Mouse (Mus musculus) embryonic facial prominence, embryonic 11.5 days (tissue): Measurements from ENCODE around the gene 9930104L06Rik. TPM values are rescaled to one million over a fixed set of nuclear protein-coding genes. Genes with fewer than 3 reads are reported as not detected.

Source experiments
- ATAC-seq: fragments of 200-750 bp; cut with Nextera tagmentation; replicated peaks from 2 replicates; pipeline ENCODE4 v1.8.0; 2017; ENCODE audit warnings: low read depth; ENCODE audit not compliant: insufficient number of reproducible peaks, low FRiP score, low TSS enrichment
- DNase-seq: peaks from one replicate; pipeline ENCODE4 v3.0.0-alpha.2; 2015; ENCODE audit warnings: low spot score
- H3K27ac ChIP-seq: fragments of 300-500 bp; sonication (generic); replicated peaks from 2 replicates; pipeline ENCODE4 v1.5.1; 2014; ENCODE audit warnings: mild to moderate bottlenecking, low read depth, low read length, control low read depth
- H3K27me3 ChIP-seq: fragments of 300-500 bp; sonication (generic); 2 replicates; pipeline ENCODE4 v1.6.1; 2014; ENCODE audit warnings: mild to moderate bottlenecking, low read length, moderate library complexity, mixed read lengths; ENCODE audit not compliant: control insufficient read depth, insufficient read depth
- H3K36me3 ChIP-seq: fragments of 300-500 bp; sonication (generic); replicated peaks from 2 replicates; pipeline ENCODE4 v1.6.1; 2014; ENCODE audit warnings: low read depth, mild to moderate bottlenecking, low read length, moderate library complexity, mixed read lengths; ENCODE audit not compliant: control insufficient read depth, insufficient read depth
- H3K4me1 ChIP-seq: fragments of 300-500 bp; sonication (generic); 2 replicates; pipeline ENCODE4 v1.6.1; 2014; ENCODE audit warnings: low read length, mixed read lengths; ENCODE audit not compliant: control insufficient read depth, insufficient read depth
- H3K4me2 ChIP-seq: fragments of 300-500 bp; sonication (generic); 2 replicates; pipeline ENCODE4 v1.6.1; 2014; ENCODE audit warnings: low read depth, mild to moderate bottlenecking, control low read depth, low read length, moderate library complexity
- H3K4me3 ChIP-seq: fragments of 300-500 bp; sonication (generic); 2 replicates; pipeline ENCODE4 v1.5.1; 2014; ENCODE audit warnings: low read depth, low read length, control low read depth
- H3K9ac ChIP-seq: fragments of 300-500 bp; sonication (generic); replicated peaks from 2 replicates; pipeline ENCODE4 v1.6.1; 2014; ENCODE audit warnings: mild to moderate bottlenecking, control low read depth, low read length
- H3K9me3 ChIP-seq: fragments of 300-500 bp; sonication (generic); replicated peaks from 2 replicates; pipeline ENCODE4 v1.6.1; 2016; ENCODE audit warnings: mild to moderate bottlenecking, low read length, inconsistent platforms, mixed read lengths; ENCODE audit not compliant: control insufficient read depth
- WGBS: fragments of 180-500 bp; shearing (Covaris S2); extraction: QIAGEN DNeasy Blood & Tissue Kit; methylation state at CpG from one replicate; pipeline ENCODE4 v1.1.7; 2014; 5-methylcytosine and 5-hydroxymethylcytosine counted together
- polyA plus RNA-seq: library from polyadenylated mRNA; unstranded; fragments of >200 nt; fragmentation: Nextera tagmentation; extraction: Ambion mirVana; gene quantifications from 2 replicates; pipeline ENCODE4 v1.2.1, GENCODE M21; 2014

Gene 9930104L06Rik
- polyA plus RNA-seq, result 3.8 and 5.5 TPM in 2 replicates

GRCm38 (mm10) chr4:124936613-124937471, at the start of gene 9930104L06Rik:
TSS of gene 9930104L06Rik (plus strand) at chr4:124937048.
- Histone ChIP-seq H3K36me3 (no peaks in the 10 kb centered on the region; the same call in 1 of the 2 replicates), H3K4me3 (peak within 1 kb of the TSS; percentile 79), H3K4me2 (peak within 1 kb of the TSS; percentile 71), H3K9me3 (no peaks in the 10 kb centered on the region), H3K27ac (no peak within 1 kb of the TSS), H3K9ac (peak within 1 kb of the TSS; percentile 80), H3K4me1 (no peaks in the 10 kb centered on the region), H3K27me3 (no peaks in the 10 kb centered on the region)
- WGBS, result under 1% methylated on average over 52 of the region's 52 CpGs
- DNase-seq (peak; percentile 99), ATAC-seq (peak; percentile 97)

GRCm38 (mm10) chr4:124888702-124889101, 48.1 kb upstream of the 9930104L06Rik start:
- peaks cover 20% of the 10 kb centered on the region for H3K27me3 ChIP-seq
- no peaks in the 10 kb centered on the region for H3K4me1 ChIP-seq
- H3K4me3 ChIP-seq, result no peak overlapping the region
- no peak for ATAC-seq
- no peak overlapping the region for H3K9ac ChIP-seq
- DNase-seq, result no peak
- WGBS, result 73% methylated on average over 7 of the region's 7 CpGs
- no peaks in the 10 kb centered on the region for H3K9me3 ChIP-seq
- no peak overlapping the region for H3K4me2 ChIP-seq
- no peaks in the 10 kb centered on the region for H3K36me3 ChIP-seq
- H3K27ac ChIP-seq, result no peak overlapping the region

- Histone ChIP-seq H3K4me3 (no peak overlapping the region), H3K27me3 (peaks cover 33% of the 10 kb centered on the region), H3K9ac (no peak overlapping the region), H3K4me1 (0 out of 2 replicates have a peak, but pooled peaks cover 5% of the 10 kb centered on the region), H3K27ac (no peak overlapping the region), H3K4me2 (no peak overlapping the region), H3K9me3 (no peaks in the 10 kb centered on the region), H3K36me3 (no peaks in the 10 kb centered on the region)
- DNase-seq (no peak), ATAC-seq (no peak)
- WGBS, result 92% methylated on average over 2 of the region's 2 CpGs
Observed at GRCm38 (mm10) chr4:124889935-124890334, 46.9 kb upstream of the 9930104L06Rik start.

- Histone ChIP-seq H3K4me1 (0 out of 2 replicates have a peak, but pooled peaks cover 6% of the 10 kb centered on the region), H3K9me3 (no peaks in the 10 kb centered on the region), H3K4me2 (no peak overlapping the region), H3K27ac (no peak overlapping the region), H3K9ac (no peak overlapping the region), H3K36me3 (no peaks in the 10 kb centered on the region), H3K4me3 (no peak overlapping the region), H3K27me3 (peaks cover 36% of the 10 kb centered on the region)
- ATAC-seq (no peak), DNase-seq (no peak)
- WGBS, result 82% methylated on average over 5 of the region's 5 CpGs
Observed at GRCm38 (mm10) chr4:124890831-124891230, 46.0 kb upstream of the 9930104L06Rik start.

- Histone ChIP-seq H3K36me3 (no peaks in the 10 kb centered on the region), H3K27ac (no peak overlapping the region), H3K9ac (no peak overlapping the region), H3K4me3 (no peak overlapping the region), H3K9me3 (no peaks in the 10 kb centered on the region), H3K4me1 (0 out of 2 replicates have a peak, but pooled peaks cover 6% of the 10 kb centered on the region), H3K27me3 (peaks cover 41% of the 10 kb centered on the region), H3K4me2 (no peak overlapping the region)
- DNase-seq, result no peak
- no peak for ATAC-seq
- WGBS, result 32% methylated on average over 6 of the region's 6 CpGs
Observed at GRCm38 (mm10) chr4:124893769-124894168, 43.1 kb upstream of the 9930104L06Rik start.

GRCm38 (mm10) chr4:124894508-124895428, 42.1 kb upstream of the 9930104L06Rik start:
- 2% methylated on average over 83 of the region's 83 CpGs for WGBS
- no peak overlapping the region for H3K27ac ChIP-seq
- H3K27me3 ChIP-seq, result peaks cover 43% of the 10 kb centered on the region
- no peaks in the 10 kb centered on the region for H3K36me3 ChIP-seq
- ATAC-seq (0 out of 2 replicates have a peak, but pooled peaks have one; percentile 49), DNase-seq (no peak)
- peak overlapping the region; percentile 76 for H3K4me2 ChIP-seq
- 0 out of 2 replicates have a peak, but pooled peaks cover 8% of the 10 kb centered on the region for H3K4me1 ChIP-seq
- peak overlapping the region; percentile 40 for H3K4me3 ChIP-seq
- H3K9ac ChIP-seq, result peak overlapping the region; percentile 22
- no peaks in the 10 kb centered on the region for H3K9me3 ChIP-seq

- H3K9me3 ChIP-seq, result no peaks in the 10 kb centered on the region
- H3K9ac ChIP-seq, result no peak overlapping the region
- no peaks in the 10 kb centered on the region for H3K36me3 ChIP-seq
- no peak overlapping the region for H3K4me3 ChIP-seq
- H3K4me2 ChIP-seq, result no peak overlapping the region
- no peak for ATAC-seq
- H3K27ac ChIP-seq, result no peak overlapping the region
- peaks cover 30% of the 10 kb centered on the region for H3K27me3 ChIP-seq
- no peak for DNase-seq
- 0 out of 2 replicates have a peak, but pooled peaks cover 8% of the 10 kb centered on the region for H3K4me1 ChIP-seq
- 41% methylated on average over 10 of the region's 10 CpGs for WGBS
Observed at GRCm38 (mm10) chr4:124898428-124898827, 38.4 kb upstream of the 9930104L06Rik start.
